Mouse (Mus musculus) testis, adult 2 months (tissue): ENCODE data around the gene Myl12a. TPM values are rescaled to one million over a fixed set of nuclear protein-coding genes. Genes with fewer than 3 reads are reported as not detected.
"Not testable (repeated sequence)": the region's sequence is repeated elsewhere in the genome, so short reads cannot be mapped to it uniquely, and the experiment has no call there.

Source experiments
- H3K27ac ChIP-seq: fragments of 200-500 bp; 2 replicates; pipeline ENCODE4 v1.5.1; 2012; ENCODE audit warnings: low read depth, low read length; ENCODE audit not compliant: control insufficient read depth, insufficient read depth
- H3K27me3 ChIP-seq: fragments of 200-500 bp; 2 replicates; pipeline ENCODE4 v1.6.1; 2012; ENCODE audit warnings: mild to moderate bottlenecking, low read length, moderate library complexity; ENCODE audit not compliant: control insufficient read depth, insufficient read depth
- H3K36me3 ChIP-seq: fragments of 200-500 bp; 2 replicates; pipeline ENCODE4 v1.6.1; 2012; ENCODE audit warnings: mild to moderate bottlenecking, low read length; ENCODE audit not compliant: control insufficient read depth, insufficient read depth
- H3K4me1 ChIP-seq: fragments of 200-500 bp; 2 replicates; pipeline ENCODE4 v1.6.1; 2012; ENCODE audit warnings: low read length; ENCODE audit not compliant: control insufficient read depth, insufficient read depth
- H3K4me3 ChIP-seq: fragments of 200-500 bp; 2 replicates; pipeline ENCODE4 v1.5.1; 2012; ENCODE audit warnings: low read depth, mild to moderate bottlenecking, low read length, moderate library complexity, mixed read lengths; ENCODE audit not compliant: control insufficient read depth
- CTCF ChIP-seq: fragments of 200-500 bp; IDR thresholded peaks from 2 replicates; pipeline ENCODE4 v1.5.1; 2012; ENCODE audit warnings: low read depth, mild to moderate bottlenecking, inconsistent platforms, low read length, moderate library complexity; ENCODE audit not compliant: control insufficient read depth, insufficient read depth, insufficient replicate concordance
- POLR2A ChIP-seq: fragments of 200-500 bp; IDR thresholded peaks from 2 replicates; pipeline ENCODE4 v1.6.1; 2012; ENCODE audit warnings: low read depth, mild to moderate bottlenecking, inconsistent platforms, low read length, moderate library complexity; ENCODE audit not compliant: control insufficient read depth
- polyA plus RNA-seq: library from polyadenylated mRNA; depleted of rRNA; stranded (reverse); fragments of >200 nt; gene quantifications from 2 replicates; pipeline ENCODE4 v1.2.3, GENCODE M21; 2012

The Myl12a gene
- polyA plus RNA-seq, 1 experiment, result 29.2 TPM

- Histone ChIP-seq H3K27ac (no peak overlapping the region), H3K27me3 (no peaks in the 10 kb centered on the region), H3K4me3 (no peak overlapping the region), H3K4me1 (no peaks in the 10 kb centered on the region), H3K36me3 (no peaks in the 10 kb centered on the region)
- no peak for TF ChIP-seq POLR2A
- peak; percentile 20; the same call in 1 of the 2 replicates for TF ChIP-seq CTCF
Measured at GRCm38 (mm10) chr17:70977799-70978198, 24.9 kb downstream of the Myl12a start.

DNA sequence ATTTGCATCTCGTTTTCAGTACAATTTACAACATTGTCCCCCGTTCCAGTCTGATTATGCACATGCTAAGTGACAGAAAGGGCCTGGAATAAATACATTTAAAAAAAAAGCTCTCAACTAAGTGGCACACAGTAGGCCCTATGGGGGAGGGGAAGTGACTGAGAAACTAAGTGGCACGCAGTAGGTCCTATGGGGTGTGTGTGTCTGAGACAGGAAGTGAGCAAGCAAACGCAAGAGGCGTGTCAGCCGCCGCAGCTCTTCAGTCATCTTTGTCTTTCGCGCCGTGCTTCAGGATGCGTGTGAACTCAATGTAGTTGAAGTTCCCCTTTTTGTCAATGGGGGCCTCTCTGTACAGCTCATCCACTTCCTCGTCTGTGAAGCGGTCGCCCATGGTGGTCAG lies 28.6 kb downstream of the Myl12a start:
- not testable (repeated sequence) for H3K27me3 ChIP-seq, H3K27ac ChIP-seq, H3K4me1 ChIP-seq, H3K4me3 ChIP-seq, H3K36me3 ChIP-seq

GRCm38 (mm10) chr17:70973398-70973797 lies 29.3 kb downstream of the Myl12a start:
- no peak overlapping the region for H3K4me3 ChIP-seq
- no peaks in the 10 kb centered on the region for H3K36me3 ChIP-seq
- no peak overlapping the region for H3K27ac ChIP-seq
- H3K27me3 ChIP-seq, result no peaks in the 10 kb centered on the region
- TF ChIP-seq POLR2A (no peak), CTCF (no peak)
- no peaks in the 10 kb centered on the region for H3K4me1 ChIP-seq

- no peaks in the 10 kb centered on the region for H3K36me3 ChIP-seq
- TF ChIP-seq CTCF (no peak), POLR2A (0 out of 2 replicates have a peak, but pooled peaks have one; percentile 27)
- no peak overlapping the region for H3K4me3 ChIP-seq
- H3K27me3 ChIP-seq, result no peaks in the 10 kb centered on the region
- no peak overlapping the region for H3K27ac ChIP-seq
- no peaks in the 10 kb centered on the region for H3K4me1 ChIP-seq
Measured at GRCm38 (mm10) chr17:70971206-70971605, 31.5 kb downstream of the Myl12a start.

- TF ChIP-seq CTCF (no peak), POLR2A (no peak)
- no peaks in the 10 kb centered on the region for H3K4me1 ChIP-seq
- H3K36me3 ChIP-seq, result no peaks in the 10 kb centered on the region
- H3K27ac ChIP-seq, result no peak overlapping the region
- no peak overlapping the region for H3K4me3 ChIP-seq
- H3K27me3 ChIP-seq, result no peaks in the 10 kb centered on the region
Measured at GRCm38 (mm10) chr17:70968606-70969191, 34.0 kb downstream of the Myl12a start.

DNA sequence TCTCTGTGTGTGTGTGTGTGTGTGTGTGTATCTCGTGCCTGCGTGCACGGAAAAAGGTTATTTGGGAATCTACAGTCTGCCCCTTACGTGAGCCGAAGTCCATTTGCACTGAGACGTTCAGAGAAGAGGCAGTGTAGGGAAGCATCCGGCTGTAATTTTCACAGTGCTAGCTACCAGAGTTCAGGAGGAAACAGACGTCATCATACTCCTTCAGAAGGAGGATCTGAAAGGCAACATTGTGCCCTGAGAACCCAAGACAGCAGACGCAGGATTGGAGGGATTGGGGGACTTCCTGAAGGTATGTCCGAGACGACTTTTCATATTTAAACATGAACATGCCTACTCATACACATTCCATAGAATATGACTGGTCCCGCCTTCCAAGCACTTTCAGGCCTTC lies 35.0 kb downstream of the Myl12a start:
- Histone ChIP-seq H3K4me1 (no peaks in the 10 kb centered on the region), H3K4me3 (no peak overlapping the region), H3K36me3 (no peaks in the 10 kb centered on the region), H3K27ac (peak overlapping the region; percentile 3; the same call in 1 of the 2 replicates), H3K27me3 (no peaks in the 10 kb centered on the region)
- no peak for TF ChIP-seq CTCF
- no peak for TF ChIP-seq POLR2A

- Histone ChIP-seq H3K4me3 (no peak overlapping the region), H3K4me1 (no peaks in the 10 kb centered on the region), H3K27me3 (no peaks in the 10 kb centered on the region), H3K27ac (peak overlapping the region; percentile 3; the same call in 1 of the 2 replicates), H3K36me3 (no peaks in the 10 kb centered on the region)
- no peak for TF ChIP-seq CTCF
- no peak for TF ChIP-seq POLR2A
Measured at GRCm38 (mm10) chr17:70967191-70967590, 35.5 kb downstream of the Myl12a start.

GRCm38 (mm10) chr17:70966126-70966525 lies 36.6 kb downstream of the Myl12a start:
- H3K27me3 ChIP-seq, result no peaks in the 10 kb centered on the region
- no peaks in the 10 kb centered on the region for H3K36me3 ChIP-seq
- no peaks in the 10 kb centered on the region for H3K4me1 ChIP-seq
- TF ChIP-seq POLR2A (no peak), CTCF (no peak)
- peak overlapping the region; percentile 75 for H3K27ac ChIP-seq
- no peak overlapping the region for H3K4me3 ChIP-seq
